In genomic region chr11:66968575-66968974, GRCm38 (mm10) we compare ENCODE assay signal across 32 mouse cellular contexts. TPM values are rescaled to one million over a fixed set of nuclear protein-coding genes. Genes with fewer than 3 reads are reported as not detected.
DNase-seq lines count a peak whose midpoint lies in the region; ATAC-seq and TF ChIP-seq lines count a peak whose summit lies in the region.
"Had no signal": no experiment of that assay in that cellular context is flagged by ENCODE, and none has a peak within 500 bp of the region (broad histone marks: within the 10 kb centered on the region; RNA-seq: fewer than 3 reads in every experiment).

No protein-coding gene starts in this region.

- H3K9ac ChIP-seq in intestine, embryonic 16.5 days (ENCODE audit: low read depth, low read length) = no peak overlapping the region
- no peak overlapping the region for H3K9ac ChIP-seq in midbrain, embryonic 11.5 days (ENCODE audit: low read length)
- H3K9ac ChIP-seq: embryonic facial prominence, embryonic 13.5 days; embryonic facial prominence, embryonic 15.5 days; forebrain, embryonic 12.5 days had no signal

- 0 out of 2 replicates have a peak overlapping the region, but pooled peaks have one; percentile 10 for H3K27ac ChIP-seq in intestine, embryonic 16.5 days (ENCODE audit: low read length)
- peak overlapping the region; percentile 59 for H3K27ac ChIP-seq in small intestine, adult 2 months (ENCODE audit: insufficient read depth, low read depth, low read length)
- H3K27ac ChIP-seq in midbrain, embryonic 11.5 days (ENCODE audit: low read depth, low read length) = no peak overlapping the region
- H3K27ac ChIP-seq: embryonic facial prominence, embryonic 13.5 days; embryonic facial prominence, embryonic 15.5 days; forebrain, embryonic 10.5 days; forebrain, embryonic 12.5 days had no signal

- H3K9me3 ChIP-seq in intestine, embryonic 16.5 days (ENCODE audit: control insufficient read depth, low read length) = no peaks in the 10 kb centered on the region
- no peaks in the 10 kb centered on the region for H3K9me3 ChIP-seq in midbrain, embryonic 11.5 days (ENCODE audit: control insufficient read depth, low read length)
- H3K9me3 ChIP-seq: embryonic facial prominence, embryonic 13.5 days; embryonic facial prominence, embryonic 15.5 days; forebrain, embryonic 10.5 days; forebrain, embryonic 12.5 days had no signal

- no peak overlapping the region for H3K4me2 ChIP-seq in intestine, embryonic 16.5 days (ENCODE audit: low read depth, low read length)
- no peak overlapping the region for H3K4me2 ChIP-seq in midbrain, embryonic 11.5 days
- H3K4me2 ChIP-seq: embryonic facial prominence, embryonic 13.5 days; embryonic facial prominence, embryonic 15.5 days; forebrain, embryonic 12.5 days had no signal

- TF ChIP-seq POLR2A in small intestine, adult 2 months (IDR thresholded peaks at IDR 0.05; ENCODE audit: low read depth, low read length) = no peak
- no peak for TF ChIP-seq POLR2A in lung, adult 2 months (IDR thresholded peaks at IDR 0.05; ENCODE audit: borderline replicate concordance, extremely low read depth, low read depth, low read length)

- peaks cover 4% of the 10 kb centered on the region; the same call in 1 of the 2 replicates for H3K4me1 ChIP-seq in intestine, embryonic 16.5 days (ENCODE audit: control insufficient read depth, insufficient read depth, low read length)
- H3K4me1 ChIP-seq in small intestine, adult 2 months (ENCODE audit: control insufficient read depth, insufficient read depth, insufficient read length, low read length) = peaks cover 35% of the 10 kb centered on the region
- H3K4me1 ChIP-seq in midbrain, embryonic 11.5 days (ENCODE audit: control insufficient read depth, insufficient read depth, low read length) = no peaks in the 10 kb centered on the region
- H3K4me1 ChIP-seq in lung, adult 2 months (ENCODE audit: control insufficient read depth, insufficient read depth, low read length) = no peaks in the 10 kb centered on the region
- H3K4me1 ChIP-seq: embryonic facial prominence, embryonic 13.5 days; forebrain, embryonic 10.5 days; forebrain, embryonic 12.5 days had no signal

- 79% methylated on average over 1 of the region's 1 CpGs for WGBS in intestine, embryonic 16.5 days
- 45% methylated on average over 1 of the region's 1 CpGs for WGBS in small intestine, adult 2 months
- 85% methylated on average over 1 of the region's 1 CpGs for WGBS in midbrain, embryonic 11.5 days
- WGBS in lung, adult 2 months = 81% methylated on average over 1 of the region's 1 CpGs

- no peak for TF ChIP-seq CTCF in small intestine, adult 2 months (IDR thresholded peaks at IDR 0.05; ENCODE audit: extremely low read depth, insufficient read length, insufficient replicate concordance, low read depth, low read length)
- TF ChIP-seq CTCF in lung, adult 2 months (IDR thresholded peaks at IDR 0.05; ENCODE audit: insufficient read depth, low read length) = no peak

- peak; percentile 25 for DNase-seq in ES-CJ7 (ENCODE audit: low read depth, low spot score)
- peak; percentile 68 for DNase-seq in ZHBTc4 (ENCODE audit: low read depth, low spot score)
- no peak for DNase-seq in midbrain, embryonic 11.5 days (ENCODE audit: low spot score, missing footprints)
- no peak for DNase-seq in lung, adult 2 months
- DNase-seq: adrenal gland, adult 2 months; adrenal gland, postnatal 10 days; adrenal gland, postnatal 25 days; B cell, adult 2 months; cerebellum, adult 11 months; cerebellum, adult 18-20 months; cerebellum, adult 8-10 months; cerebellum, adult 9-11 months; cerebellum, postnatal 14 days; cerebellum, postnatal 36 days; embryo, embryonic 11 days had no signal

- no peak overlapping the region for H3K4me3 ChIP-seq in intestine, embryonic 16.5 days (ENCODE audit: low read length)
- no peak overlapping the region for H3K4me3 ChIP-seq in small intestine, adult 2 months (ENCODE audit: low read depth, low read length)
- no peak overlapping the region for H3K4me3 ChIP-seq in midbrain, embryonic 11.5 days (ENCODE audit: low read depth, low read length)
- H3K4me3 ChIP-seq in lung, adult 2 months (replicated peaks; ENCODE audit: extremely low read depth, low read depth, low read length) = no peak overlapping the region
- H3K4me3 ChIP-seq: embryonic facial prominence, embryonic 13.5 days; embryonic facial prominence, embryonic 15.5 days; erythroblast, embryonic 14.5 days; forebrain, embryonic 10.5 days; forebrain, embryonic 12.5 days had no signal

- H3K27me3 ChIP-seq in intestine, embryonic 16.5 days (replicated peaks; ENCODE audit: control insufficient read depth, insufficient read depth, low read length) = no peaks in the 10 kb centered on the region
- no peaks in the 10 kb centered on the region for H3K27me3 ChIP-seq in small intestine, adult 2 months (ENCODE audit: control insufficient read depth, insufficient read depth, low read length)
- no peaks in the 10 kb centered on the region for H3K27me3 ChIP-seq in midbrain, embryonic 11.5 days (ENCODE audit: control insufficient read depth, insufficient read depth, low read length)
- H3K27me3 ChIP-seq: embryonic facial prominence, embryonic 13.5 days; embryonic facial prominence, embryonic 15.5 days; forebrain, embryonic 12.5 days had no signal

- ATAC-seq in intestine, embryonic 16.5 days = peak; percentile 89
- no peak for ATAC-seq in midbrain, embryonic 11.5 days (ENCODE audit: low FRiP score)
- no peak for ATAC-seq in granulocyte monocyte progenitor cell, adult 5-6 weeks (replicated peaks; ENCODE audit: poor library complexity, severe bottlenecking)
- ATAC-seq: CD4-positive, CD25-positive, alpha-beta regulatory T cell, adult 4 months; forebrain, embryonic 14.5 days; forebrain, embryonic 16.5 days had no signal

- no peaks in the 10 kb centered on the region for H3K36me3 ChIP-seq in intestine, embryonic 16.5 days (ENCODE audit: control insufficient read depth, insufficient read depth, low read length)
- peaks cover 21% of the 10 kb centered on the region for H3K36me3 ChIP-seq in small intestine, adult 2 months (ENCODE audit: control insufficient read depth, insufficient read depth, low read length)
- no peaks in the 10 kb centered on the region for H3K36me3 ChIP-seq in midbrain, embryonic 11.5 days (ENCODE audit: control insufficient read depth, insufficient read depth, low read length)
- H3K36me3 ChIP-seq: embryonic facial prominence, embryonic 13.5 days; embryonic facial prominence, embryonic 15.5 days; forebrain, embryonic 10.5 days; forebrain, embryonic 12.5 days had no signal

RNA-seq across cellular contexts. Expression of gene Tmem238l, which starts 12.1 kb away (rescaled TPM):
- polyA plus RNA-seq in intestine, embryonic 16.5 days (2015; fragmentation: Nextera tagmentation; extraction: Ambion mirVana) = 2.2 and 2.8 TPM in 2 replicates
- 69.2 and 269 TPM in 2 replicates for polyA plus RNA-seq in small intestine, adult 2 months (2012; rRNA removed)
- not detected in 2 replicates for polyA plus RNA-seq in midbrain, embryonic 11.5 days (2014; fragmentation: Nextera tagmentation; extraction: Ambion mirVana)
- polyA plus RNA-seq in lung, adult 2 months (2012; rRNA removed) = 0.14 and 0.27 TPM in 2 replicates
- total RNA-seq in granulocyte monocyte progenitor cell, adult 5-6 weeks (2014; fragmentation: Nextera tagmentation) = not detected in 2 replicates
- not detected in 2 replicates for total RNA-seq in granulocyte monocyte progenitor cell, adult 5-6 weeks (2017)
- total RNA-seq: adrenal gland, adult 2 months; adrenal gland, postnatal 10 days; adrenal gland, postnatal 25 days; adrenal gland, postnatal 4 days; CH12.LX; common myeloid progenitor, adult 5-6 weeks; ES-E14; MEL had no signal
- polyA plus RNA-seq: adrenal gland, adult 2 months; CD4-positive, CD25-positive, alpha-beta regulatory T cell, adult 4 months; embryonic facial prominence, embryonic 11.5 days; embryonic facial prominence, embryonic 13.5 days; erythroblast, embryonic 14.5 days; forebrain, embryonic 10.5 days; forebrain, embryonic 12.5 days; forebrain, embryonic 14.5 days; forebrain, embryonic 16.5 days had no signal

RNA-seq across cellular contexts. Expression of gene Tmem220, which starts 56.4 kb away (rescaled TPM):
- polyA plus RNA-seq in intestine, embryonic 16.5 days (2015; fragmentation: Nextera tagmentation; extraction: Ambion mirVana) = 3.4 and 4.6 TPM in 2 replicates
- polyA plus RNA-seq in small intestine, adult 2 months (2012; rRNA removed) = 2.7 and 3.6 TPM in 2 replicates
- polyA plus RNA-seq in midbrain, embryonic 11.5 days (2014; fragmentation: Nextera tagmentation; extraction: Ambion mirVana) = 0.92 and 1.4 TPM in 2 replicates
- 3.1 and 5.8 TPM in 2 replicates for polyA plus RNA-seq in lung, adult 2 months (2012; rRNA removed)
- 1.5 and 2.1 TPM in 2 replicates for total RNA-seq in granulocyte monocyte progenitor cell, adult 5-6 weeks (2014; fragmentation: Nextera tagmentation)
- 1.9 and 2.4 TPM in 2 replicates for total RNA-seq in granulocyte monocyte progenitor cell, adult 5-6 weeks (2017)
- polyA plus RNA-seq: erythroblast, embryonic 14.5 days had no signal

RNA-seq across cellular contexts. Expression of gene Pirt, which starts 56.8 kb away (rescaled TPM):
- 6.7 and 6.8 TPM in 2 replicates for polyA plus RNA-seq in intestine, embryonic 16.5 days (2015; fragmentation: Nextera tagmentation; extraction: Ambion mirVana)
- polyA plus RNA-seq in small intestine, adult 2 months (2012; rRNA removed) = 0.98 TPM in 2 replicates
- 0.40 and 0.60 TPM in 2 replicates for polyA plus RNA-seq in midbrain, embryonic 11.5 days (2014; fragmentation: Nextera tagmentation; extraction: Ambion mirVana)
- 0.07 and 0.10 TPM in 2 replicates for polyA plus RNA-seq in lung, adult 2 months (2012; rRNA removed)
- total RNA-seq in granulocyte monocyte progenitor cell, adult 5-6 weeks (2014; fragmentation: Nextera tagmentation) = not detected in 2 replicates
- not detected in 2 replicates for total RNA-seq in granulocyte monocyte progenitor cell, adult 5-6 weeks (2017)
- total RNA-seq: CH12.LX; common myeloid progenitor, adult 5-6 weeks; MEL had no signal
- polyA plus RNA-seq: CD4-positive, CD25-positive, alpha-beta regulatory T cell, adult 4 months had no signal

Comparison
In these comparisons a context has a peak if more than half of its experiments do, and no peak if none do; other contexts are left out.
1. DNase-seq: peak in ES-CJ7 (single experiment) and ZHBTc4 (single experiment); none in midbrain, embryonic 11.5 days (single experiment) and lung, adult 2 months (single experiment).
2. RNA of gene Tmem238l, which starts 12.1 kb away (polyA plus RNA-seq): 69.2 to 269 TPM in small intestine, adult 2 months; 2.2 to 2.8 TPM in intestine, embryonic 16.5 days, 0.14 to 0.27 TPM in lung, adult 2 months and not detected in midbrain, embryonic 11.5 days; every median in the first group is over 10 times any median in the second.